Mouse (Mus musculus) ES-E14 (cell line): ENCODE measurements around the gene Aqr.

Experiments used
- HCFC1 ChIP-seq: IDR thresholded peaks from 2 replicates; pipeline ENCODE4 v1.6.1; 2012; ENCODE audit warnings: low read length, inconsistent platforms, borderline replicate concordance; ENCODE audit not compliant: insufficient read depth
- MAFK ChIP-seq: IDR thresholded peaks from 2 replicates; pipeline ENCODE4 v1.6.1; 2014; ENCODE audit warnings: mild to moderate bottlenecking, low read depth, low read length, inconsistent platforms; ENCODE audit not compliant: insufficient read depth
- ZNF384 ChIP-seq: IDR thresholded peaks from 2 replicates; pipeline ENCODE4 v1.6.1; 2012; ENCODE audit warnings: low read depth, low read length, inconsistent platforms

- no peak for TF ChIP-seq HCFC1
- TF ChIP-seq ZNF384, result no peak
- no peak for TF ChIP-seq MAFK
Measured at GRCm38 (mm10) chr2:114057303-114057853, 129.4 kb downstream of the Aqr start.
